Mouse (Mus musculus): ENCODE measurements around the gene Il3. TPM values are rescaled to one million over a fixed set of nuclear protein-coding genes. Genes with fewer than 3 reads are reported as not detected.

Gene Il3
- polyA plus RNA-seq, 2 experiments = not detected

DNA sequence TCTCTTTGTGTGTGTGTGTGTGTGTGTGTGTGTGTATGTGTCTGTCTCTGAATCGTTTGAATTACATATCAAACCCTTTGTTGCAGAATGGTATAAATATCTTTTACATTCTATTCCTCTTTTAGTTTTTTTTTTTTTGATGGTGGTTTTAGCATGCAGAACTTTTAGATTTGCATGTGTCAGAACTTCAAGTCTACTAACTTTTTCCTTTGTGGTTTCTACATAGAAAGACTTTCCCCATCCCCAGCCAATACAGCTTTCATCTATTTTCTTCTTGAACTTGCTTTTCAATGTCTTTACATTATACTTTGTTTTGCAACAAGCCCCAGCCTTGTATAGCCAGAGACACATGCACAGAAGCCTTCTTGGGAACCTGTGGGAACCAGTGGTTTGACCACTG is 29.7 kb upstream of the Il3 start:
- Histone ChIP-seq H3K36me3 (replicated peaks; ENCODE audit: control insufficient read depth, insufficient read depth, low read depth) (no peaks in the 10 kb centered on the region), H3K4me3 (ENCODE audit: insufficient read depth in 1 of 2, low read depth in 2 of 2, low read length in 2 of 2) (no peak overlapping the region), H3K27me3 (ENCODE audit: control insufficient read depth, insufficient read depth, low read length) (no peaks in the 10 kb centered on the region), H3K27ac (no peak overlapping the region), H3K4me2 (ENCODE audit: low read depth) (no peak overlapping the region), H3K4me1 (replicated peaks; ENCODE audit: control insufficient read depth in 2 of 2, insufficient read depth in 2 of 2, low read length in 1 of 2) (no peaks in the 10 kb centered on the region; a peak in 1 of 4 replicates), H3K9me3 (ENCODE audit: control insufficient read depth, low read length) (no peaks in the 10 kb centered on the region), H3K9ac (replicated peaks) (no peak overlapping the region)
- no peak for DNase-seq (ENCODE audit: low read depth in 3 of 3, low spot score in 3 of 3)
- no peak for ATAC-seq (ENCODE audit: insufficient read depth)
- TF ChIP-seq CTCF (IDR thresholded peaks at IDR 0.05; ENCODE audit: low read depth) = no peak
- no peak for TF ChIP-seq EP300 (IDR thresholded peaks at IDR 0.05; ENCODE audit: low read depth)
- 52% methylated on average over 1 of the region's 1 CpGs for WGBS (ENCODE audit: insufficient replicate concordance)

DNA sequence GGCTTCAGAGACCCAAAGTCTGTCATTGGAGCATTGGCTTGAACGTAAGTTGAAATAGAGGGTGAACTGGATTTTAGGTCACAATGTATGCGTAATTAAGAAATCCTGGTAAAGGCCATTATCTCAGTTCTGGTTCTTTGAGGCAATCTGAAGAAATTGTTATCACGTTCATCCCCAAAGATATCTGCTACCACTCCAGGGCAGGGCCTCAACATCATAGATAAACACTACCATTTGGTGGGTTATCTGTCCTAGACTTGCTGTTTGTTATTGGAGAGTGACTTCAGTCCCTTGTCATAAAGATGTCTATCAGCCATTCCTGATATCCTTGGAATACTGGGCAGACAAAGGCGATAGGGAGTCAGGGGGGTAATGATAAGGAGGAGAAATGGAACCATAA is 28.9 kb upstream of the Il3 start:
- Histone ChIP-seq H3K9ac (replicated peaks) (no peak overlapping the region), H3K4me3 (ENCODE audit: insufficient read depth in 1 of 2, low read depth in 2 of 2, low read length in 2 of 2) (no peak overlapping the region), H3K4me1 (replicated peaks; ENCODE audit: control insufficient read depth in 2 of 2, insufficient read depth in 2 of 2, low read length in 1 of 2) (no peaks in the 10 kb centered on the region; a peak in 1 of 4 replicates), H3K4me2 (ENCODE audit: low read depth) (no peak overlapping the region), H3K36me3 (replicated peaks; ENCODE audit: control insufficient read depth, insufficient read depth, low read depth) (no peaks in the 10 kb centered on the region), H3K9me3 (ENCODE audit: control insufficient read depth, low read length) (no peaks in the 10 kb centered on the region), H3K27ac (no peak overlapping the region), H3K27me3 (ENCODE audit: control insufficient read depth, insufficient read depth, low read length) (no peaks in the 10 kb centered on the region)
- TF ChIP-seq EP300 (IDR thresholded peaks at IDR 0.05; ENCODE audit: low read depth) (no peak), CTCF (IDR thresholded peaks at IDR 0.05; ENCODE audit: low read depth) (no peak)
- DNase-seq (ENCODE audit: low read depth in 3 of 3, low spot score in 3 of 3) (no peak), ATAC-seq (ENCODE audit: insufficient read depth) (no peak)
- WGBS (ENCODE audit: insufficient replicate concordance) = 48% methylated on average over 4 of the region's 4 CpGs

DNA sequence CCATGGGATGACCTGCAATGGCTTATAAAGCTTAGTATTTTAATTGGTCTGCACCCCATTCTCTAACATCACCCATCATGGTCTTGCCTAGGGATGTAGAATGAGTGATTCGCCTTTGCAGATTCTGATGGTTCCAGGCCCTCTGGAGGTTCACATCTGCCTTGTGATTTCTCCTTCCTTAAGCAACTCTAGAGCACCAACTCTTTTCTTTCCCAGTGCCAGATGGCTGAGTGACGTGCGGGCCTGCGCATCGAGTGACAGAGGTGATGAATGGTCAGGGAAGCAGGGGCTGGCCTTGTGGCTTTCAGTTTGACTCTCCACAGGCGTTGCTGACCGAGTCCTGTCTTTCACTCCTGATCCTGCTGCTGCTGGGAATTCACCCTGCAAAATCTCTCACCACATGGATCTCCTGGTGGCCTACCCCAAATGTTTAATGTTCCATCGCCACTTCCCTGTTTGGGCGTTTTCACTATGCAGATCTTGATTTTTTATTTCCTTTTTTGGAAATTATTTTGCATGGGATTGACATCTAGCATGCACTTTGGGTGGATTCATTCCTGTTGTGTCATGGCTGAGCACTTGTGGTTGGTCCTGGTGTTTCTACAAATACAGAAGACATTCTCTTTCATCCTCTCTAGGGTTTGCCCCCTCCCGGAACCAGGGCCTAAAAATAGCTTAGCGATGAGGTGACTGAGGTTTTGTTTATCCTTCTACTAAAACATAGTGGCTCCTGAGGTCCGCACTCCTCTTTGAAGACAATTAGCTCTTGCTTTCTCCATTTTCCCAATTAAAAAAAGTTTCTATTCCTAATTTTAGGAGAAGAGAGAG is 27.1 kb upstream of the Il3 start:
- no peak overlapping the region for H3K4me2 ChIP-seq (ENCODE audit: low read depth)
- H3K4me1 ChIP-seq (replicated peaks; ENCODE audit: control insufficient read depth in 2 of 2, insufficient read depth in 2 of 2, low read length in 1 of 2) = no peaks in the 10 kb centered on the region; a peak in 1 of 4 replicates
- no peak overlapping the region for H3K9ac ChIP-seq (replicated peaks)
- TF ChIP-seq CTCF (IDR thresholded peaks at IDR 0.05; ENCODE audit: low read depth) = no peak
- no peak for TF ChIP-seq EP300 (IDR thresholded peaks at IDR 0.05; ENCODE audit: low read depth)
- no peaks in the 10 kb centered on the region for H3K36me3 ChIP-seq (replicated peaks; ENCODE audit: control insufficient read depth, insufficient read depth, low read depth)
- H3K4me3 ChIP-seq (ENCODE audit: insufficient read depth in 1 of 2, low read depth in 2 of 2, low read length in 2 of 2) = no peak overlapping the region
- H3K27me3 ChIP-seq (ENCODE audit: control insufficient read depth, insufficient read depth, low read length) = no peaks in the 10 kb centered on the region
- DNase-seq (ENCODE audit: low read depth in 3 of 3, low spot score in 3 of 3) = no peak
- WGBS (ENCODE audit: insufficient replicate concordance) = 51% methylated on average over 12 of the region's 12 CpGs
- no peak for ATAC-seq (ENCODE audit: insufficient read depth)
- no peak overlapping the region for H3K27ac ChIP-seq
- no peaks in the 10 kb centered on the region for H3K9me3 ChIP-seq (ENCODE audit: control insufficient read depth, low read length)

DNA sequence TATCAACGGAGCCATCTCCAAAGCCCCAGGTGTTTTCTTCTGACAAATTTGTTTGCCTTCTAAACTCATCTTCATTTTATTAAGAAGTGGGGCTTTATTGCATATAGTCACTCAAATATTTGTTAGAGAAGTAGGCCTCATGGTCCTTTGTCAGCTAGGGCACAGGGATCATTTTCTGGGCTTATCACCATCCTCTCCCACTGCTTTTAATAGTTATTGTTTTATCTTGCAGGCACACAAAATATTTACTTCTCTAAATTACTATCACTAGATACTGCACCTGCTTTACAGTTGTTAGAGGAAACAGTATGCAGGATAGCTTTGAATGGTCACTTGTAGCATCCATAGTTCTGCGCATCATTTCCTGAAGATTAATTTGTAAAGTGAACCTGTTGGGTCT is 25.1 kb upstream of the Il3 start:
- ATAC-seq (ENCODE audit: insufficient read depth) (no peak), DNase-seq (ENCODE audit: low read depth in 3 of 3, low spot score in 3 of 3) (no peak)
- no peak for TF ChIP-seq EP300 (IDR thresholded peaks at IDR 0.05; ENCODE audit: low read depth)
- no peak for TF ChIP-seq CTCF (IDR thresholded peaks at IDR 0.05; ENCODE audit: low read depth)
- Histone ChIP-seq H3K4me2 (ENCODE audit: low read depth) (no peak overlapping the region), H3K9me3 (ENCODE audit: control insufficient read depth, low read length) (no peaks in the 10 kb centered on the region), H3K27me3 (ENCODE audit: control insufficient read depth, insufficient read depth, low read length) (no peaks in the 10 kb centered on the region), H3K4me3 (ENCODE audit: insufficient read depth in 1 of 2, low read depth in 2 of 2, low read length in 2 of 2) (no peak overlapping the region), H3K27ac (no peak overlapping the region), H3K4me1 (replicated peaks; ENCODE audit: control insufficient read depth in 2 of 2, insufficient read depth in 2 of 2, low read length in 1 of 2) (no peaks in the 10 kb centered on the region; a peak in 1 of 4 replicates), H3K9ac (replicated peaks) (no peak overlapping the region), H3K36me3 (replicated peaks; ENCODE audit: control insufficient read depth, insufficient read depth, low read depth) (no peaks in the 10 kb centered on the region)
- 49% methylated on average over 2 of the region's 2 CpGs for WGBS (ENCODE audit: insufficient replicate concordance)

DNA sequence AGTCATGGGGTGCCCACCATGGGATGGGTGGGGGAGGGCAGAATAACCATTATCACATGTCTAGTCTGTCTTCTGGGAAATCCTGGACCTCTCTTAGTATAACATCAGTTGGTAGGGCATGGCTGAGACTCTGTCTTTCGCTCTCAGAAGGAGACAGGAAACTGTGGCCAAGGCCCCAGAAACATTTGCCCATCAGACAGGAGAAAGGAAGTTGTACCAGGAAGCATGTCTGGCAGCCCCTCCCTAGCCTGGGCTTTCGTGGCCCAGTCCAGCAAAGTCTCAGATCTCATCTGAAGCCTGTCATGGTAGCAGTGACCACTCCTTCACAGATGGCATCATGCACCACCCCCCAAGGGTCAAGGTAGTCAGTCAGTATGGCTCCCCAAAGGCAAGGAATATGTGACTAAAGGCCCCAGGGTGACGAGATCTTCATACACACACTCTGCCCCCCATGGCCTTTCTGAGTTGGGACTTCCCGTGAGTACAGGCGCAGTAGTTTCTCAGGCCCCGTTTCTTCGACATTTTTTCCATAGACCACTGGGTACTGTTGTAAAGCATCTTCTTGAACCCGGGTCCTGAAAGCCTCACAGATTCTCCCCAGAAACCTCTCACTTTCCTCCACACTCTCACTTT is 20.9 kb upstream of the Il3 start:
- WGBS (ENCODE audit: insufficient replicate concordance) = 40% methylated on average over 8 of the region's 8 CpGs
- TF ChIP-seq EP300 (IDR thresholded peaks at IDR 0.05; ENCODE audit: low read depth) (no peak), CTCF (IDR thresholded peaks at IDR 0.05; ENCODE audit: low read depth) (no peak)
- no peaks in the 10 kb centered on the region for H3K9me3 ChIP-seq (ENCODE audit: control insufficient read depth, low read length)
- ATAC-seq (ENCODE audit: insufficient read depth) = no peak
- H3K27me3 ChIP-seq (ENCODE audit: control insufficient read depth, insufficient read depth, low read length) = no peaks in the 10 kb centered on the region
- H3K4me2 ChIP-seq (ENCODE audit: low read depth) = no peak overlapping the region
- no peak overlapping the region for H3K9ac ChIP-seq (replicated peaks)
- no peaks in the 10 kb centered on the region for H3K36me3 ChIP-seq (replicated peaks; ENCODE audit: control insufficient read depth, insufficient read depth, low read depth)
- no peak for DNase-seq (ENCODE audit: low read depth in 3 of 3, low spot score in 3 of 3)
- no peaks in the 10 kb centered on the region; a peak in 1 of 4 replicates for H3K4me1 ChIP-seq (replicated peaks; ENCODE audit: control insufficient read depth in 2 of 2, insufficient read depth in 2 of 2, low read length in 1 of 2)
- H3K27ac ChIP-seq = no peak overlapping the region
- H3K4me3 ChIP-seq (ENCODE audit: insufficient read depth in 1 of 2, low read depth in 2 of 2, low read length in 2 of 2) = no peak overlapping the region

Data from liver, embryonic 14.5 days (tissue).